Mouse (Mus musculus): ENCODE results near the gene Mgat2.

- TF ChIP-seq CTCF (IDR thresholded peaks at IDR 0.05; ENCODE audit: insufficient read depth, low read length) (no peak), POLR2A (IDR thresholded peaks at IDR 0.05; ENCODE audit: borderline replicate concordance, extremely low read depth, low read depth, low read length) (no peak)
These were observed 36.8 kb downstream of the Mgat2 start for GRCm38 (mm10) chr12:69220613-69221277.
